Mouse (Mus musculus) gastrocnemius, adult 2 months (tissue): ENCODE measurements around the gene Ap1m2. TPM values are rescaled to one million over a fixed set of nuclear protein-coding genes. Genes with fewer than 3 reads are reported as not detected.
"Not testable (repeated sequence)": the region's sequence is repeated elsewhere in the genome, so short reads cannot be mapped to it uniquely, and the experiment has no call there.

Experiments used
- DNase-seq: peaks from one replicate; pipeline ENCODE4 v3.0.0; 2022
- H3K27ac ChIP-seq: fragments of 200-600 bp; 2 replicates; pipeline ENCODE4 v1.8.1; 2022; ENCODE audit warnings: mild to moderate bottlenecking
- H3K4me3 ChIP-seq: fragments of 200-600 bp; 2 replicates; pipeline ENCODE4 v1.8.1; 2022; ENCODE audit warnings: mild to moderate bottlenecking, moderate library complexity
- CTCF ChIP-seq: fragments of 200-600 bp; IDR thresholded peaks from 2 replicates; pipeline ENCODE4 v1.8.1; 2022; ENCODE audit warnings: antibody characterized with exemption, mild to moderate bottlenecking, moderate library complexity
- intact Hi-C: fragments of 180-260 bp; cut with DNase I; formaldehyde crosslinking; loops from one replicate; pipeline ENCODE4 v1.15.1; 2025
- total RNA-seq, 2 experiments: library from RNA; stranded (reverse); gene quantifications; 2 replicates each; pipeline ENCODE4 v1.2.3; 2021

Ap1m2 gene
- total RNA-seq, 2 experiments from 2014 or later: not detected

- no peak for TF ChIP-seq CTCF
- Histone ChIP-seq H3K27ac (no peak overlapping the region), H3K4me3 (no peak overlapping the region)
- DNase-seq: no peak
- intact Hi-C loops: no loop called here
Measured at GRCm38 (mm10) chr9:21305065-21305464, 7.1 kb downstream of the Ap1m2 start.

DNA sequence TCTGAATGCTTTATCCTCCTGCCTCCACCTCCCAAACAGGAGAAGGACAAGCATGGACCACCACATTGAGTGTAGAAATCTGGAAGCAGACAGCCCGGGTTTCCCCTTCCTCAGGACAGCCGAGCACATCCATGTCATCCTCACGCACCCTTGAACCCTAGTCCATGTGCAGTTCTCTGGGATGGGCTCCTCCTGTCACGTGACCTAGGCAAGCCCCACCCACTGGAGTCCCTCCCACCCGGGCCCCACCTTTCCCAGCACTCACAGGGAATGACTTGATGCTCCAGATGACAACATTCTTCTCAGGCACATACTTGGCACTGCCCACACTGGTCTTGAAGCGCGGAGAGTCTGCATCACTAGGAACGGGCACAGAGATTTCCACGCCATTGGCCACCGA, 13.1 kb downstream of the Ap1m2 start:
- intact Hi-C loops: loop anchor here (5.0 kb wide), 1 partner anchor 173 kb away; no protein-coding TSS in a partner anchor
- no peak for DNase-seq
- TF ChIP-seq CTCF: no peak
- H3K27ac ChIP-seq: no peak overlapping the region
- no peak overlapping the region for H3K4me3 ChIP-seq

DNA sequence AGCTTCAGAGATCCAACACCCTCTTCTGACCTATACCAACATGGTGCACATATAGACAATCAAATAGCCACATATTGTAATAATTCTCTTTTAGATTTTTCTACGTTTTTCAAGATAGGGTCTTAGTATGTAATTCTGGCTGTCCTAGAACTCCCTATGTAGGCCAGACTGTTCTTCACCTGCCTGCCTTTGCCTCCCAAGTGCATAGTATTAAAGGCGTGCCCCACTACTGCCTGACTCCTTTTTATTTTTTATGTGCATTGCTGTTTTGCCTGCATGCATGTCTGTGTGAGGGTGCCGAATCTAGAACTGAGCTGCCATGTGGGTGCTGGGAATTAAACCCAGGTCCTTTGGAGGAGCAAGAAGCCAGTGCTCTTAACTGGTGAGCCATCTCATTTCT, 19.9 kb downstream of the Ap1m2 start:
- Histone ChIP-seq H3K4me3 (no peak overlapping the region), H3K27ac (no peak overlapping the region)
- DNase-seq: no peak
- TF ChIP-seq CTCF: no peak
- intact Hi-C loops: no loop called here

DNA sequence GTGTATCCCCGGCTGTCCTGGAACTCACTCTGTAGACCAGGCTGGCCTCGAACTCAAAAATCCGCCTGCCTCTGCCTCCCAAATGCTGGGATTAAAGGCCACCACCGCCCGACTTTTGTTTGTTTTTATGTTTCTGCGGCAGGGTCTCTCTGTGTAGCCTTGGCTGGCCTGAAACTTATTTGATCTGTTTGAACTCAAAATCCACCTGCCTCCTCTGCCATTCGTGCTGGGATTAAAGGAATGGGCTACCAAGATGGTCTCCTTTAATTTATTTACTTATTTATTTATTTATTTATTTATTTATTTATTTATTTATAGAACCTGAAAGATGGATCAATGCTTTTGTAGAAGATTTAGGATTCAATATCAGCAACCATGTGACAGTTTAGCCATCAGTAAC, 20.3 kb downstream of the Ap1m2 start:
- intact Hi-C loops, DNase-seq: not testable (repeated sequence)
- H3K4me3 ChIP-seq: peak overlapping the region; percentile 75
- H3K27ac ChIP-seq: peak overlapping the region; percentile 68

GRCm38 (mm10) chr9:21291022-21291787, 20.9 kb downstream of the Ap1m2 start, which contains the start of gene Cdkn2d:
Gene Cdkn2d (minus strand): TSS chr9:21291407.
- intact Hi-C loops: no loop called here
- DNase-seq: peak; percentile 100
- peak; percentile 43 for TF ChIP-seq CTCF
- Histone ChIP-seq H3K27ac (peak within 1 kb of the TSS; percentile 97), H3K4me3 (peak within 1 kb of the TSS; percentile 75)

GRCm38 (mm10) chr9:21290589-21290988, 21.5 kb downstream of the Ap1m2 start:
- H3K27ac ChIP-seq: peak overlapping the region; percentile 97
- DNase-seq: peak; percentile 65
- H3K4me3 ChIP-seq: peak overlapping the region; percentile 75
- intact Hi-C loops: no loop called here
- no peak for TF ChIP-seq CTCF

- intact Hi-C loops: no loop called here
Measured at GRCm38 (mm10) chr9:21289337-21289671, 22.8 kb downstream of the Ap1m2 start.

DNA sequence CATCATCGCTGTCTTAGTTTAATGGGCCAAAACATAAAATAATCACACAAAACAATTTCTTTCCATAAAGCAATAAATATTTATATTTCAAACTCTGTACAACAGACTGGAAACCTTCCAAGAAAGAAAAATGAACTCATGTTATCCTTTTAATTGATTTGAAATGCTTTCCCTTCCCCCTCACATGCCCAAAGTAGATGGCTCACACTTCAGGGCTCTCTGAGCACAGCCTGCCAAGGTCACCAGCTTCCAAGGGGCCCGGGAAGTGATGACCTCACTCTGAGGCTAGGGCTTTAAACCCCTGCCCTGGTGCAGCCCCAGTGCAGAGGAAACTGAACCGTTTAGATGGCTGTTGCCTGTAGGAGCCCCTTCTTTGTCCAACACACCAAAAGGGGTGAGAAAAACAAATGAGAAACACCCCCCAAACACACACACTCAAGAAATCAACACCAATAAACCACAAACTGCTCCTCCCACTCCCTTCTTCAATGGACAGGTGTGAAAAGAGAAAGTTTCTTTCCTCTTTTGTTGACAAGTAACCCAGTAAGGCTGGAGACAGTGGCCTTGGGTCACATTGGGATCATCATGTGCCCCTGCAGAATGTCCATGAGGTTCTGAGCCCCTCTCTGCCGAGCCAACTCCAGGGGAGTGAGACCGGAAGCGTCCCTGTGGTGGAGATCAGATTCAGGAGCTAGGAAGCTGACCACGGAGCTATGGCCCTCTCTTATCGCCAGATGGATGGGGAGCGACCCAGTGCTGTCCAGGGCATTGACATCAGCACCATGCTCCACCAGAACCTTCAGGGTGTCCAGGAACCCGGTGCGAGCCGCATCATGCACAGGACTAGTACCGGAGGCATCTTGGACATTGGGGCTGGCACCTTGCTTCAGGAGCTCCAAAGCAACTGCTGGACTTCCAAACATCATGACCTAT, 23.5 kb downstream of the Ap1m2 start:
- intact Hi-C loops: no loop called here
- Histone ChIP-seq H3K4me3 (peak overlapping the region; percentile 83), H3K27ac (peak overlapping the region; percentile 97)
- TF ChIP-seq CTCF: no peak
- DNase-seq: peak; percentile 38

More at GRCm38 (mm10) chr9:21289337-21289671, 22.8 kb downstream of the Ap1m2 start:
- no peak overlapping the region for H3K4me3 ChIP-seq
- DNase-seq: no peak
- H3K27ac ChIP-seq: peak overlapping the region; percentile 97
- no peak for TF ChIP-seq CTCF

GRCm38 (mm10) chr9:21287571-21288402, 24.4 kb downstream of the Ap1m2 start, which contains the start of gene Kri1:
Gene Kri1 (minus strand): TSS chr9:21287969.
- intact Hi-C loops: loop anchor here (1.0 kb wide), 1 partner anchor 22 kb away; the partner anchor contains the start of gene Atg4d
- Histone ChIP-seq H3K27ac (peak within 1 kb of the TSS; percentile 97), H3K4me3 (peak within 1 kb of the TSS; percentile 83)
- peak; percentile 98 for DNase-seq
- peak; percentile 3; the same call in 1 of the 2 replicates for TF ChIP-seq CTCF

GRCm38 (mm10) chr9:21286753-21287152, 25.4 kb downstream of the Ap1m2 start:
- peak overlapping the region; percentile 97; the same call in 1 of the 2 replicates for H3K27ac ChIP-seq
- intact Hi-C loops: loop anchor here (1.0 kb wide), 1 partner anchor 21 kb away; the partner anchor contains the start of gene Atg4d
- no peak for DNase-seq
- TF ChIP-seq CTCF: no peak
- H3K4me3 ChIP-seq: peak overlapping the region; percentile 83

DNA sequence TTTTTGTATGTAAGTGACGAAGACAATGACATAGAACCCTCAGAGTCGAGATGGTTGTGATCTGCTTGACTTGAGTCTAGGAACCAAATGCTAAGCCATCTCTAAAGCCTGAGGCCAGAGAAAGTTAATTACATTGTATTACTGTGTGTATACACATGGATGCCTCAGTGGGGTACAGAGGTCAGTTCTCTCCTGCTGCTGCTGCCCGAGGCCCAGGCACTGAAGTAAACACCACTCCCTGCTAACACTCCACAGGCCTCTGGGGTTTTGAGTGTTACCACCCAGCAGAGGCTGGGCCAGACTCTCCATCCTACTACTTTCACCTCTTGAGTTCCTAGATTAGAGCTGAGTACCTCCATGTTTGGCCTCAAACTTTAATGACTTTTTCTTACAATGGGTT, 28.1 kb downstream of the Ap1m2 start:
- DNase-seq: no peak
- H3K27ac ChIP-seq: no peak overlapping the region
- intact Hi-C loops: no loop called here
- TF ChIP-seq CTCF: no peak
- H3K4me3 ChIP-seq: no peak overlapping the region

- DNase-seq: no peak
- intact Hi-C loops: no loop called here
- H3K4me3 ChIP-seq: no peak overlapping the region
- H3K27ac ChIP-seq: no peak overlapping the region
- no peak for TF ChIP-seq CTCF
Measured at GRCm38 (mm10) chr9:21283591-21283990, 28.5 kb downstream of the Ap1m2 start.
